Mouse (Mus musculus): Measurements from ENCODE around the gene Usp20. TPM values are rescaled to one million over a fixed set of nuclear protein-coding genes. Genes with fewer than 3 reads are reported as not detected.

The Usp20 gene
- total RNA-seq, 2 experiments from 2014 or later, result 8.4 to 14.3 TPM

Other genes starting within 250 kb of the Usp20 start
- gene 1700001O22Rik, start 178.6 kb upstream of the Usp20 start, total RNA-seq (2021), result 1 to 10 TPM in 1 of 2 experiments, under 1 TPM in 1; 0.72 to 1.5 TPM
- 10 to 100 TPM; 15.6 to 16.2 TPM for gene Ntmt1, start 174.5 kb upstream of the Usp20 start, total RNA-seq (2021)
- 1 to 10 TPM; 5.4 to 5.5 TPM for gene Asb6, start 151.9 kb upstream of the Usp20 start, total RNA-seq (2021)
- gene Prrx2, start 147.3 kb upstream of the Usp20 start, total RNA-seq (2021), result 1 to 10 TPM; 2.1 to 3.0 TPM
- gene Ptges, start 52.4 kb upstream of the Usp20 start, total RNA-seq (2021), result 1 to 10 TPM; 4.1 to 6.9 TPM
- 10 to 100 TPM; 19.0 to 19.3 TPM for gene Tor1b, start 29.3 kb upstream of the Usp20 start, total RNA-seq (2021)
- 1 to 10 TPM; 4.3 to 5.9 TPM for gene Tor1a, start 14.3 kb upstream of the Usp20 start, total RNA-seq (2021)
- gene BC005624, start 78 bp upstream of the Usp20 start, total RNA-seq (2021), result 10 to 100 TPM; 21.2 to 21.3 TPM
- 10 to 100 TPM; 10.1 to 10.9 TPM for gene Fnbp1, start 159.7 kb downstream of the Usp20 start, total RNA-seq (2021)
- gene Gpr107, start 170.0 kb downstream of the Usp20 start, total RNA-seq (2021), result 10 to 100 TPM; 24.1 to 24.8 TPM